Mouse (Mus musculus): ENCODE measurements around the gene Tex44. TPM values are rescaled to one million over a fixed set of nuclear protein-coding genes. Genes with fewer than 3 reads are reported as not detected.

The Tex44 gene
- polyA plus RNA-seq, 1 experiment: 0.74 TPM

GRCm38 (mm10) chr1:86440887-86441723, 15.0 kb downstream of the Tex44 start:
- H3K4me3 ChIP-seq (ENCODE audit: control insufficient read depth, insufficient read depth, low read length): peak overlapping the region; percentile 75
- no peaks in the 10 kb centered on the region for H3K36me3 ChIP-seq (ENCODE audit: control insufficient read depth, insufficient read depth, low read length)
- peak overlapping the region; percentile 85 for H3K27ac ChIP-seq (ENCODE audit: control insufficient read depth, insufficient read depth, low read length)
- no peaks in the 10 kb centered on the region for H3K27me3 ChIP-seq (ENCODE audit: control insufficient read depth, insufficient read depth, low read length)
- TF ChIP-seq POLR2A (IDR thresholded peaks at IDR 0.05; ENCODE audit: control insufficient read depth, extremely low read depth, insufficient read depth, low read length, poor library complexity): no peak
- TF ChIP-seq CTCF (IDR thresholded peaks at IDR 0.05; ENCODE audit: borderline replicate concordance, control insufficient read depth, extremely low read depth, insufficient read depth, low read length, poor library complexity): no peak
- peaks cover 24% of the 10 kb centered on the region for H3K4me1 ChIP-seq (replicated peaks; ENCODE audit: control insufficient read depth, insufficient read depth, low read length)
- DNase-seq: peak; percentile 73
- WGBS: under 1% methylated on average over 27 of the region's 29 CpGs

DNA sequence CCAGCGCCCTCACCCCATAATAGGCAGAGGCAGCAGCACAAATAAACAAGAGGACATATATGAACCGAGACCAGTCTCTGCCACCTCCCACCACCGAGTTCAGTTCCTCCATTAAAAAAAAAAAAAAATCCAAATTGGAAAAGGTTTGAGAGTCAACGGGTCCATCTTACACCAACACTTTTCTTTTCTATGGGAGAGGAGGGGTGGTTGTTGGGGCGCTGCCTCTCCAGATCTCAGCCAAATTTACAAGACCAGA, 15.5 kb downstream of the Tex44 start:
- WGBS: under 1% methylated on average over 5 of the region's 5 CpGs
- H3K27me3 ChIP-seq (ENCODE audit: control insufficient read depth, insufficient read depth, low read length): no peaks in the 10 kb centered on the region
- no peak for TF ChIP-seq CTCF (IDR thresholded peaks at IDR 0.05; ENCODE audit: borderline replicate concordance, control insufficient read depth, extremely low read depth, insufficient read depth, low read length, poor library complexity)
- TF ChIP-seq POLR2A (IDR thresholded peaks at IDR 0.05; ENCODE audit: control insufficient read depth, extremely low read depth, insufficient read depth, low read length, poor library complexity): 0 out of 2 replicates have a peak, but pooled peaks have one; percentile 8
- no peaks in the 10 kb centered on the region for H3K36me3 ChIP-seq (ENCODE audit: control insufficient read depth, insufficient read depth, low read length)
- H3K4me3 ChIP-seq (ENCODE audit: control insufficient read depth, insufficient read depth, low read length): peak overlapping the region; percentile 75
- H3K27ac ChIP-seq (ENCODE audit: control insufficient read depth, insufficient read depth, low read length): peak overlapping the region; percentile 85
- DNase-seq: no peak
- peaks cover 24% of the 10 kb centered on the region for H3K4me1 ChIP-seq (replicated peaks; ENCODE audit: control insufficient read depth, insufficient read depth, low read length)

GRCm38 (mm10) chr1:86441980-86442831, 16.1 kb downstream of the Tex44 start:
- Histone ChIP-seq H3K36me3 (ENCODE audit: control insufficient read depth, insufficient read depth, low read length) (no peaks in the 10 kb centered on the region), H3K27me3 (ENCODE audit: control insufficient read depth, insufficient read depth, low read length) (no peaks in the 10 kb centered on the region), H3K4me3 (ENCODE audit: control insufficient read depth, insufficient read depth, low read length) (peak overlapping the region; percentile 75), H3K4me1 (replicated peaks; ENCODE audit: control insufficient read depth, insufficient read depth, low read length) (peaks cover 24% of the 10 kb centered on the region), H3K27ac (ENCODE audit: control insufficient read depth, insufficient read depth, low read length) (peak overlapping the region; percentile 85)
- peak; percentile 86 for DNase-seq
- TF ChIP-seq POLR2A (IDR thresholded peaks at IDR 0.05; ENCODE audit: control insufficient read depth, extremely low read depth, insufficient read depth, low read length, poor library complexity): peak; percentile 50
- peak; percentile 31; the same call in 1 of the 2 replicates for TF ChIP-seq CTCF (IDR thresholded peaks at IDR 0.05; ENCODE audit: borderline replicate concordance, control insufficient read depth, extremely low read depth, insufficient read depth, low read length, poor library complexity)
- under 1% methylated on average over 81 of the region's 81 CpGs for WGBS

DNA sequence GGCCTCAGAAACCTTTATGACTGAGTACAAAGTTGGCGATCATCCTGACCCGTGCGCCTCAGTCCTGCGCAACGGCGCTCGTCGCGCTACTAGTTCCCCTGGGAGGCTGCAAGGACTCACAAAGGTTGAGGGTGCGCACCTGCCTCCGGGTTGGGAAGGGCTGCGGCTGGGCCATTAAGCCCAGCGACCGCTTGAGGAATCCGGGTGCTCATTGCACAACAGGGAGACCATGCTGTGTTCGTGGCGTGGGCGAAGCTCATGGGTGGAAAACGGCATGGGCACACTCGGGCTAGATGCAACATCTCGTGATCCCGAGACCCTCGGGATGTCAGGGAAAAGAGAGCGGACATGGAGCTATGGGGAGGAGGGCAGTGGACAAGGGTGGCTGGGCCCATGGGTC, 16.7 kb downstream of the Tex44 start:
- Histone ChIP-seq H3K27me3 (ENCODE audit: control insufficient read depth, insufficient read depth, low read length) (no peaks in the 10 kb centered on the region), H3K4me1 (replicated peaks; ENCODE audit: control insufficient read depth, insufficient read depth, low read length) (peaks cover 27% of the 10 kb centered on the region), H3K4me3 (ENCODE audit: control insufficient read depth, insufficient read depth, low read length) (peak overlapping the region; percentile 75), H3K36me3 (ENCODE audit: control insufficient read depth, insufficient read depth, low read length) (no peaks in the 10 kb centered on the region), H3K27ac (ENCODE audit: control insufficient read depth, insufficient read depth, low read length) (peak overlapping the region; percentile 82)
- WGBS: 4% methylated on average over 24 of the region's 24 CpGs
- TF ChIP-seq CTCF (IDR thresholded peaks at IDR 0.05; ENCODE audit: borderline replicate concordance, control insufficient read depth, extremely low read depth, insufficient read depth, low read length, poor library complexity) (no peak), POLR2A (IDR thresholded peaks at IDR 0.05; ENCODE audit: control insufficient read depth, extremely low read depth, insufficient read depth, low read length, poor library complexity) (no peak)
- no peak for DNase-seq

- no peak for TF ChIP-seq CTCF (IDR thresholded peaks at IDR 0.05; ENCODE audit: borderline replicate concordance, control insufficient read depth, extremely low read depth, insufficient read depth, low read length, poor library complexity)
- TF ChIP-seq POLR2A (IDR thresholded peaks at IDR 0.05; ENCODE audit: control insufficient read depth, extremely low read depth, insufficient read depth, low read length, poor library complexity): no peak
- Histone ChIP-seq H3K36me3 (ENCODE audit: control insufficient read depth, insufficient read depth, low read length) (no peaks in the 10 kb centered on the region), H3K27ac (ENCODE audit: control insufficient read depth, insufficient read depth, low read length) (peak overlapping the region; percentile 82), H3K27me3 (ENCODE audit: control insufficient read depth, insufficient read depth, low read length) (no peaks in the 10 kb centered on the region), H3K4me1 (replicated peaks; ENCODE audit: control insufficient read depth, insufficient read depth, low read length) (peaks cover 29% of the 10 kb centered on the region), H3K4me3 (ENCODE audit: control insufficient read depth, insufficient read depth, low read length) (no peak overlapping the region)
- 54% methylated on average over 8 of the region's 8 CpGs for WGBS
- DNase-seq: no peak
Measured at GRCm38 (mm10) chr1:86443386-86444172, 17.4 kb downstream of the Tex44 start.

Measured in thymus, adult 2 months (tissue).